Mouse (Mus musculus) brain, embryonic 14.5 days (tissue): ENCODE measurements around the gene Pih1d1. TPM values are rescaled to one million over a fixed set of nuclear protein-coding genes. Genes with fewer than 3 reads are reported as not detected.
A peak's percentile ranks its signal among the peaks of the same experiment; 100 is the strongest.
"Not testable (repeated sequence)": the region's sequence is repeated elsewhere in the genome, so short reads cannot be mapped to it uniquely, and the experiment has no call there.

Experiments
- DNase-seq: peaks from one replicate; pipeline ENCODE4 v3.0.0-alpha.2; 2011; ENCODE audit warnings: low read depth
- CTCF ChIP-seq: fragments of 200-500 bp; IDR thresholded peaks from 2 replicates; pipeline ENCODE4 v1.5.1; 2012; ENCODE audit warnings: inconsistent platforms, mild to moderate bottlenecking, moderate library complexity, borderline replicate concordance; ENCODE audit not compliant: insufficient read depth, insufficient read length; ENCODE audit errors: extremely low read depth
- POLR2A ChIP-seq: fragments of 200-500 bp; IDR thresholded peaks from 2 replicates; pipeline ENCODE4 v1.6.1; 2012; ENCODE audit warnings: mild to moderate bottlenecking, inconsistent platforms, borderline replicate concordance; ENCODE audit not compliant: poor library complexity, insufficient read depth, insufficient read length, severe bottlenecking; ENCODE audit errors: extremely low read depth
- polyA plus RNA-seq: library from polyadenylated mRNA; depleted of rRNA; stranded (reverse); fragments of >200 nt; gene quantifications from 2 replicates; pipeline ENCODE4 v1.2.3, GENCODE M21; 2012

Gene Pih1d1
- polyA plus RNA-seq, 1 experiment: 130 TPM

DNA sequence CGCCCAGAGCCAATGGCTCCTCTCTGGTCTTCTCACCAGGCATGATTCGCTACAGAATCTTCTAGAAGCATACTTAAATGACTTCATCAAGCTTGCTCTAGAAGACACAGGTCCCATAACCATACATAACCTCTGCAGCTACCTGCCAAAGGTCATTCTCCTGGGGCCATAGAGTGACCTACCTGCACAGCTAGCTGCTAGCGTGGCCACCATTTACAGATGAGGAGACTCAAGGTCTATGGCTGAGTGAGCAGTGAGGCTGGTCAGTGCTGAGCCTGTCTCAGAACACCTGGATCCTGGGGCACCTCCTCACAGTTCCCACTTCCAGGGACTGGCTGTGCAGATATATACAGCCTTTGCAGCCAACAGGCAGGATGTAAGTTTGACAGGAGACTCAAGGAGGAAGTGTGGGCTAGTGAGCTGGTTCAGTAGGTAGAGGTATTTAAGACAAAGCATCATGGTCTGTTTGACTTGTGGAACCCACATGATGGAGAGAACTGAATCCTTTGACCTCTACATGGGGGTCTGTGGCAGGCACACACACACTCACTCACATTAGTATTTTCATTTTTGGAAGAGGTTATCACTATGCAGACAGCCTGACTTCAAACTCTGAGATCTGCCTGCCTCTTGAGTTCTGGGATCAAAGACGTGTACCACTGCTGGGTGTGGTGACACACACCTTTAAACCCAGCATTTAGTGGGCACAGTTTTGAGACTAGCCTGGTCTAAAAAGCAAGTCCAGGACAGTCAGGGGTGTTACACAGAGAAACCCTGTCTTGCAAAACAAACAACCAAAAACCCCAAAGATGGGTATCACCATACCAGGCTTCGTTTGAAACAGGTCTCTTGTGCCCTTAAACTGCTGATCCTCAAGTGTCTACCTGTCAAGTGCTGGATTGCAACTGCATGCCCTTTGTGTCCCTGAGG lies 34.1 kb upstream of the Pih1d1 start:
- TF ChIP-seq POLR2A: no peak
- no peak for TF ChIP-seq CTCF

DNA sequence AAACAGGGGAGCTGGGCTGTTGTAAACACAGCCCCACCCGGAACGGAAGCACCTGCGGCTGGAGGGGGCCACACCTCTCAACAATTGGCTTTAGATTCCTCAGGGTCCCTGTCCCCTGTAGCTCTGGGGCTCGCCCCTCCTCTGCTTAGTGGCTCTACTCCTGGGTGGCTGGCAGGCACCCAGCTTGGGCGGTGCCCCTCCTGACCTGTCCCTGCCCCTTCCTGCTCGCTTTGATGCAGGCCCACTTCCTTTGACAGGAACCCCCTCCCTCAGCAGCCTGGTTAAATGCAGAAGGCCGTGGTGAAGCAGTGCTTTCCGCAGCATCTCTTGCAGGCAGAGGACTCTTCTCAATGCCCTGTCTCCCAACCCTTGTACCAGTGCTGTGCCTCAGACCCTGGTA lies 32.7 kb upstream of the Pih1d1 start:
- DNase-seq: no peak
- TF ChIP-seq POLR2A (no peak), CTCF (no peak)

More for the DNA sequence above, 34.1 kb upstream of the Pih1d1 start:
- DNase-seq: no peak

DNA sequence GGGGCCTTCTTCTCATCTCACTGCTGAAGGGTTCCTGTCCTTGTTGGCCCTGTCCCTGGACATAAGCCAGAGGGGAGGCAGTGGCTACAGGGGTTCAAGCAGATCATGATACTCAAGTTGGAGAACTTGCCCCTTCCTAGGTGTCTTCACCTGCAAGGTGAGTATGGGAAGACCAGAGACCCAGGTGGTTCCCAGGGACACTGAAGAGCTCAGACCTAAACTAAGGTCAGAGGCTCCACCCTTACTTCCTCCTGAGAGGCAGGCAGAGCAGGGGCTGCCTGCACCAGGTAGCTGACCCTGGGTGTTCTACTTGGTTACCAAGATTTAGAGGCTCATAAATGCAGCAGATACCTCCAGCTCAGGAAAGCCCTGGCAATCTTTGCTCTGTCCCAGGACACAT lies 32.1 kb upstream of the Pih1d1 start:
- no peak for TF ChIP-seq POLR2A
- TF ChIP-seq CTCF: no peak
- no peak for DNase-seq

DNA sequence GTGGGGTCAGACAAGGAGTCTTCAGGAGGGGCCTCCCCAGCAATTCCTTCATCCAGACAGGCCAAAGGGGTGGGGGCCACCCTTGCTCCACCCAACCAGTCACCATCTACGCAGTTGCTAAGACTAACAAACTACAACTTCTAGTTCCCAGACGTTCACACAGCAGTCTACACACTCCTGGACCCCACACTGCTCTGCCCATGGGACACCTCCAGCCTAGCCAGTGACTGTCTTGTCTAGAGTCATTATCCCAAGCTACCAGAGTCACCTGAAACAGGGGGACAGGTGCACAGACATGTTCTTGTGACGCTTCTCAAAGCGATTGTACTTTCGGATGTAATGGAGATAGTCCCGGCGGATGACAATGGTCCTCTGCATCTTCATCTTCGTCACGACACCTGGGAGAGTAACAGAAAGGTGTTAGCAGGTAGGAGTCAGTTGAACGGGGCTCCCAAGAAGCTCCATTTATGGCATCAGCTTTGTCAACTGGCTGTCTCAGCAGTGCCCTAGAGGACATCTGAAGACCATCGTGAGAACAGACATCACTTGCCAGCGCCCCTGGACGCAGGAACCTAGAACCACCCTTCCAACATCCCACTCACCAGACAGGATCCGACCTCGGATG lies 31.4 kb upstream of the Pih1d1 start:
- DNase-seq: no peak
- TF ChIP-seq POLR2A (no peak), CTCF (no peak)

DNA sequence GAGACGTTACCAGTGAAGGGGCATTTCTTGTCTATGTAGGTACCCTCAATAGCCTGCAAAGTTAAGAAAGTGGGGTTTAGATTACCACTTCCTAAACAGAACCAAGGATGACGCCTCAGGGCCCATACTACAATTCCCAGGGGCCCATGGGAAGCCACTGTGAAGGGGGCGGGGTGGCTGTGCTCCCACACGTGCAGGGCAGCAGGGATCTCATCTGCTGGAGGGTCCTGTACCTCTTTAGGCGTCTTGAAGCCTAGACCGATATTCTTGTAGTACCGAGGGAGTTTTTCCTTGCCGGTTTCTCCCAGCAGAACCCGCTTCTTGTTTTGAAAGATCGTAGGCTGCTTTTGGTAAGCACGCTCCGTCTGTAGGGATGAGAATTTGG lies 30.9 kb upstream of the Pih1d1 start:
- TF ChIP-seq POLR2A (no peak), CTCF (no peak)
- no peak for DNase-seq

- TF ChIP-seq POLR2A (peak; percentile 56; the same call in 1 of the 2 replicates), CTCF (no peak)
- peak; percentile 100 for DNase-seq
These were observed 29.6 kb upstream of the Pih1d1 start, which contains the start of gene Rps11 for GRCm38 (mm10) chr7:45124224-45125143. Gene Rps11 (minus strand): TSS chr7:45124439.

- DNase-seq: peak; percentile 61
- no peak for TF ChIP-seq CTCF
- TF ChIP-seq POLR2A: no peak
These were observed 28.9 kb upstream of the Pih1d1 start for GRCm38 (mm10) chr7:45125144-45125600.

GRCm38 (mm10) chr7:45125649-45126048 lies 28.5 kb upstream of the Pih1d1 start:
- not testable (repeated sequence) for DNase-seq

DNA sequence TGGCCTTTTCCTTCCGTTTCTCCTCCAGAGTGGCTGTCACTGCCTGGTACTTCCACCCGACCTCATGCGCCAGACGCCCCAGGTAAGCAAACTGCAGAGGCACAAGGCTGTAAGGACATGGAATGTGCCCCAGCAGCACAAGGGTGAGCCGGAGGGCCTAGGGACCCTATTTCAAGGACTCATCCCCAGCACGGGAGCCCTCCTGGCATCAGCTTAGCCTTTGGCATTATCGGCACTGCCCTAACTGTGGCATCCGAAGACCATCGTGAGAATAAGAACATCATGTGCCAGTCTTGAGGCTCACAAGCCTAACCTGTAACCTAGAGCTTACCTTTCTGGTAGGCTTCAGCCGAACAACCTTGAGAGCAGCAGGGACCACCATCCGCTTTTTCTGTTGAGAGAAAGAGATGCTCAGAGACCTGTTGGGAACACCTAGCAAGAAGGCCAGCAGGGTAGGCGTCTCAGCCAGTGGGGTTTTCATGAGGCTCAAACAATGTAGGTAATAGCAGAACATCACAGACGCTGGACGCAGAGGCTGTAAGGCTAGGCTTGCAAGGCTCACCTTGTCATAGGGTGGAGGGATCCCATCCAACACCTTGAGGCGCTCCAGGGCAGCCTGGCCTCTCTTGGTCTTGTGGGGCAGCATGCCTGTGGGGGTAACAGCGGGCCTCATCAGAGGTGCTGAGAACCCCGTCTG lies 27.8 kb upstream of the Pih1d1 start:
- no peak for DNase-seq
- TF ChIP-seq POLR2A: no peak
- TF ChIP-seq CTCF: no peak

DNA sequence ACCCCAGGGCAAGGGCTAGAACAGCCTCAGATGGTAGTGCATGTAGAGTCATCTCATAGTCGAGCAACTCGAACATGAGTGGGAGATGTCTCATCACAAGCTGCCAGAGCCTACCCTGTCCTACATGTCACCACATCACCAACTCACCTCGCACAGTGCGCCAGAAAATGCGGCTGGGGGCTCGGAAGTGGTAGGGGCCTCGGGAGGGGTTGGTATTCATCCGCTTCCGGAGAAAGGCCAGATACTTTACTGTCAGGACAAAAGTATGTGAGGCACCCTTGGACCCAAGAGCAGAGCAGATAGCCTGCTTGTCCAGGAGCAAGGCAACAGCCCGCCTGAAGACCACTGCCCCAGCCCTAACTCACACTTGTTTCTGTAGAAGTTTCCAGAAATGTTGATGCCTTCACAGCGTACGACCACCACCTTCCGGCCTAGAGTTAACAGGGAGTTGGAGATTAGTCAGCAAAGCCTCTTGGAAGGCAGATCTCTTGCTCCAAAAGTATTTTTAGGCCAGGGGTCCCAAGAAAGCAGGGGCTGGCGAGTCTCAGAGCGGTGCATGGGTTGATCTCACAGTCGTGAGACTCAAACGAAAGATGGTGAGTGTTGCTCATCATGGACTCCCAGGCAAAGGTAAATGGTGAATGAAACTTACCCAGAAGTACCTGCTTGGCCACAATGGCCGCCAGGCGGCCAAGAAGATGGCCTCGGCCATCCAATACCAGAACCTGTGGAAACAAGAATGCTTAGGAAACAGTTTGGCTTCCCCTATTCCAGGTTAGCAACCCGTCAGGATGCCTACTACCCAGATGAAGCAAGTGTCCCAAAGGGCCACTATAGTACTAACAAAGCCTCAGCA lies 27.0 kb upstream of the Pih1d1 start:
- DNase-seq: no peak
- TF ChIP-seq CTCF: peak; percentile 42; the same call in 1 of the 2 replicates
- TF ChIP-seq POLR2A: no peak
